Mouse (Mus musculus): ENCODE data around the gene Acot8.

DNA sequence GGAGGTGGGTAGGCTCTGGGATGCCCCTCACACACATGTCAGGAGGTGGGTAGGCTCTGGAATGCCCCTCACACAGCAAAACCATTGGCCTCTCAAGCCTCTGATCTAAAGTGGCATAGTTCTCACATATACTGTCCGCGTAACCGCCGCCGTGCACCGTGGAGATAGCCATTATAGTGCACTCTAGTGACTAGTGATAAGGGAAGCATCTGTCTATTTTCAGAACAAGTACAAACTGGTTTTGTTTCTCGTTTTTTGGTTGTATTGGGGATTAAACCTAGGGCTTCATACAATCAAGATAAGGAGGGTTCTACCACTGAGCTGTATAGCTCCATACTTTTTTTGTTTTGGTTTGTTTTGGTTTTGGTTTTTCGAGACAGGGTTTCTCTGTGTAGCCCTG lies 11.1 kb upstream of the Acot8 start:
- TF ChIP-seq CTCF (IDR thresholded peaks at IDR 0.05; ENCODE audit: low read depth, low read length), result no peak
- no peak for TF ChIP-seq POLR2A (IDR thresholded peaks at IDR 0.05; ENCODE audit: insufficient read depth, low read length)
